Mouse (Mus musculus) MEL (cell line): ENCODE data around the gene Ptprk.

Experiments used
- CTCF ChIP-seq, 3 experiments: IDR thresholded peaks in 2 of 3; conservative IDR thresholded peaks in 1 of 3; 2 replicates each; pipeline ENCODE4 v1.5.1; 2011 to 2012; ENCODE audit warnings: low read length in 3 of 3, low read depth in 2 of 3, mild to moderate bottlenecking in 2 of 3, improper control_type of control experiment in 1 of 3, inconsistent platforms in 1 of 3, mixed read lengths in 1 of 3, moderate library complexity in 1 of 3; ENCODE audit not compliant: control insufficient read depth in 1 of 3, insufficient read depth in 1 of 3, poor library complexity in 1 of 3, severe bottlenecking in 1 of 3
- MAX ChIP-seq: IDR thresholded peaks from 2 replicates; pipeline ENCODE4 v1.6.1; 2011; ENCODE audit warnings: low read length, improper control_type of control experiment
- MXI1 ChIP-seq: IDR thresholded peaks from 2 replicates; pipeline ENCODE4 v1.6.1; 2011; ENCODE audit warnings: mild to moderate bottlenecking, low read depth, low read length, improper control_type of control experiment
- POLR2A ChIP-seq, 2 experiments: IDR thresholded peaks; 2 replicates each; pipeline ENCODE4 v1.6.1; 2011 to 2012; ENCODE audit warnings: low read length in 2 of 2, mild to moderate bottlenecking in 2 of 2, control low read depth in 1 of 2, improper control_type of control experiment in 1 of 2, low read depth in 1 of 2, moderate library complexity in 1 of 2; ENCODE audit not compliant: control insufficient read depth in 1 of 2, insufficient read depth in 1 of 2, poor library complexity in 1 of 2
- TBP ChIP-seq: IDR thresholded peaks from 2 replicates; pipeline ENCODE4 v1.8.0; 2011; ENCODE audit warnings: low read depth, low read length, improper control_type of control experiment

GRCm38 (mm10) chr10:28374874-28375273, 300.3 kb downstream of the Ptprk start:
- no peak for TF ChIP-seq TBP
- no peak for TF ChIP-seq MAX
- TF ChIP-seq MXI1 = no peak
- no peak for TF ChIP-seq POLR2A (IDR thresholded peaks at IDR 0.05; ENCODE audit: control insufficient read depth in 1 of 2, insufficient read depth in 1 of 2, low read depth in 1 of 2, low read length in 2 of 2, poor library complexity in 1 of 2)
- TF ChIP-seq CTCF (IDR thresholded peaks at IDR 0.05 in 2 of 3, conservative IDR thresholded peaks at IDR 0.05 in 1 of 3; ENCODE audit: control insufficient read depth in 1 of 3, insufficient read depth in 1 of 3, low read depth in 2 of 3, low read length in 3 of 3, poor library complexity in 1 of 3, severe bottlenecking in 1 of 3) = no peak
